Mouse (Mus musculus) CH12.LX (cell line): ENCODE measurements around the gene Gm20388. TPM values are rescaled to one million over a fixed set of nuclear protein-coding genes. Genes with fewer than 3 reads are reported as not detected.

Experiments
- DNase-seq: peaks from one replicate; pipeline ENCODE4 v3.0.0-alpha.2; 2013; ENCODE audit errors: extremely low read depth
- H3K27ac ChIP-seq: 2 replicates; pipeline ENCODE4 v1.5.1; 2012; ENCODE audit warnings: low read depth, mild to moderate bottlenecking, control low read depth, moderate library complexity; ENCODE audit not compliant: insufficient read depth
- H3K27me3 ChIP-seq: replicated peaks from 2 replicates; pipeline ENCODE3; 2012; ENCODE audit warnings: inconsistent platforms
- H3K36me3 ChIP-seq, 2 experiments: replicated peaks in 1 of 2; 2 replicates each; pipeline versions ENCODE3 to v1.6.1; 2012; ENCODE audit warnings: inconsistent platforms in 1 of 2, low read length in 1 of 2, mild to moderate bottlenecking in 1 of 2, mixed read lengths in 1 of 2, moderate library complexity in 1 of 2; ENCODE audit not compliant: control insufficient read depth in 1 of 2, insufficient read depth in 1 of 2
- H3K4me1 ChIP-seq, 2 experiments: 2 replicates each; pipeline ENCODE4 v1.6.1; 2012; ENCODE audit warnings: inconsistent platforms in 1 of 2, moderate library complexity in 1 of 2; ENCODE audit not compliant: insufficient read depth in 2 of 2, control insufficient read depth in 1 of 2
- H3K4me2 ChIP-seq: 2 replicates; pipeline ENCODE4 v1.6.1; 2012; ENCODE audit warnings: low read depth, mild to moderate bottlenecking, control low read depth; ENCODE audit not compliant: poor library complexity, insufficient read depth, severe bottlenecking
- H3K4me3 ChIP-seq, 3 experiments: fragments of 150-350 bp in 1 of 3; sonication (generic) in 1 of 3; replicated peaks in 1 of 3; 2 replicates each; pipeline versions ENCODE3 to v1.5.1; 2011 to 2012; ENCODE audit warnings: low read depth in 2 of 3, low read length in 2 of 3, mild to moderate bottlenecking in 2 of 3, moderate library complexity in 2 of 3, control low read depth in 1 of 3, improper control_type of control experiment in 1 of 3, inconsistent platforms in 1 of 3, mixed read lengths in 1 of 3; ENCODE audit not compliant: poor library complexity in 1 of 3
- H3K79me2 ChIP-seq: replicated peaks from 2 replicates; pipeline ENCODE4 v1.6.1; 2012; ENCODE audit warnings: mild to moderate bottlenecking, moderate library complexity; ENCODE audit not compliant: control insufficient read depth, poor library complexity, insufficient read depth, severe bottlenecking; ENCODE audit errors: extremely low read depth
- H3K9ac ChIP-seq: 2 replicates; pipeline ENCODE4 v1.6.1; 2012; ENCODE audit warnings: low read depth, mild to moderate bottlenecking, control low read depth, moderate library complexity; ENCODE audit not compliant: insufficient read depth
- H3K9me3 ChIP-seq: replicated peaks from 2 replicates; pipeline ENCODE3; 2012; ENCODE audit warnings: low read length, inconsistent platforms, mixed read lengths
- BHLHE40 ChIP-seq: IDR thresholded peaks from 2 replicates; pipeline ENCODE4 v1.6.1; 2011; ENCODE audit warnings: mild to moderate bottlenecking, low read depth, low read length, improper control_type of control experiment
- CHD1 ChIP-seq: IDR thresholded peaks from 2 replicates; pipeline ENCODE4 v1.6.1; 2012; ENCODE audit warnings: low read depth, low read length, improper control_type of control experiment, inconsistent platforms
- CHD2 ChIP-seq: IDR thresholded peaks from 2 replicates; pipeline ENCODE4 v1.6.1; 2011; ENCODE audit warnings: low read length, improper control_type of control experiment
- CTCF ChIP-seq, 2 experiments: IDR thresholded peaks in 1 of 2; conservative IDR thresholded peaks in 1 of 2; 2 replicates each; pipeline ENCODE4 v1.5.1; 2011 to 2012; ENCODE audit warnings: low read depth in 2 of 2, low read length in 2 of 2, improper control_type of control experiment in 1 of 2, inconsistent platforms in 1 of 2, mild to moderate bottlenecking in 1 of 2, moderate library complexity in 1 of 2
- E2F4 ChIP-seq: IDR thresholded peaks from 2 replicates; pipeline ENCODE4 v1.6.1; 2011; ENCODE audit warnings: low read depth, low read length, improper control_type of control experiment; ENCODE audit not compliant: insufficient replicate concordance
- ELF1 ChIP-seq: IDR thresholded peaks from 2 replicates; pipeline ENCODE4 v1.6.1; 2014; ENCODE audit warnings: low read depth, mild to moderate bottlenecking, inconsistent platforms, low read length, improper control_type of control experiment
- EP300 ChIP-seq: IDR thresholded peaks from 2 replicates; pipeline ENCODE4 v1.6.1; 2011; ENCODE audit warnings: low read length, improper control_type of control experiment
- ETS1 ChIP-seq: conservative IDR thresholded peaks from 2 replicates; pipeline ENCODE4 v1.6.1; 2012; ENCODE audit warnings: low read depth, mild to moderate bottlenecking, inconsistent platforms, low read length, improper control_type of control experiment, moderate library complexity
- IRF4 ChIP-seq: IDR thresholded peaks from 2 replicates; pipeline ENCODE4 v1.6.1; 2014; ENCODE audit warnings: low read depth, mild to moderate bottlenecking, inconsistent platforms, low read length, improper control_type of control experiment
- JUN ChIP-seq: IDR thresholded peaks from 2 replicates; pipeline ENCODE4 v1.6.1; 2011; ENCODE audit warnings: low read depth, mild to moderate bottlenecking, low read length, improper control_type of control experiment, moderate library complexity; ENCODE audit not compliant: insufficient read depth
- JUND ChIP-seq: conservative IDR thresholded peaks from 2 replicates; pipeline ENCODE4 v1.6.1; 2011; ENCODE audit warnings: low read depth, low read length, improper control_type of control experiment
- KAT2A ChIP-seq: IDR thresholded peaks from 2 replicates; pipeline ENCODE4 v1.6.1; 2012; ENCODE audit warnings: low read length, improper control_type of control experiment, inconsistent platforms; ENCODE audit not compliant: insufficient replicate concordance
- MAFK ChIP-seq: IDR thresholded peaks from 2 replicates; pipeline ENCODE4 v1.6.1; 2011; ENCODE audit warnings: low read length, improper control_type of control experiment; ENCODE audit not compliant: insufficient replicate concordance
- MAX ChIP-seq: IDR thresholded peaks from 2 replicates; pipeline ENCODE4 v1.6.1; 2011; ENCODE audit warnings: low read length, improper control_type of control experiment
- MAZ ChIP-seq: IDR thresholded peaks from 2 replicates; pipeline ENCODE4 v1.6.1; 2012; ENCODE audit warnings: low read depth, mild to moderate bottlenecking, inconsistent platforms, low read length, improper control_type of control experiment, moderate library complexity
- MEF2A ChIP-seq: IDR thresholded peaks from 2 replicates; pipeline ENCODE4 v1.6.1; 2014; ENCODE audit warnings: low read depth, mild to moderate bottlenecking, inconsistent platforms, low read length, improper control_type of control experiment, borderline replicate concordance
- MXI1 ChIP-seq: IDR thresholded peaks from 2 replicates; pipeline ENCODE4 v1.6.1; 2011; ENCODE audit warnings: mild to moderate bottlenecking, low read depth, low read length, improper control_type of control experiment
- MYC ChIP-seq: IDR thresholded peaks from 2 replicates; pipeline ENCODE4 v1.6.1; 2011; ENCODE audit warnings: low read depth, mild to moderate bottlenecking, improper control_type of control experiment, low read length
- NELFE ChIP-seq: IDR thresholded peaks from 2 replicates; pipeline ENCODE4 v1.6.1; 2011; ENCODE audit warnings: low read depth, low read length, improper control_type of control experiment
- PAX5 ChIP-seq: IDR thresholded peaks from 2 replicates; pipeline ENCODE4 v1.6.1; 2012; ENCODE audit warnings: low read length, inconsistent platforms, mixed read lengths
- POLR2A ChIP-seq: IDR thresholded peaks from 2 replicates; pipeline ENCODE4 v1.6.1; 2011; ENCODE audit warnings: low read depth, mild to moderate bottlenecking, improper control_type of control experiment, low read length
- POLR2AphosphoS2 ChIP-seq: IDR thresholded peaks from 2 replicates; pipeline ENCODE4 v1.6.1; 2011; ENCODE audit warnings: low read depth, low read length, improper control_type of control experiment
- RAD21 ChIP-seq: IDR thresholded peaks from 2 replicates; pipeline ENCODE4 v1.6.1; 2011; ENCODE audit warnings: low read depth, mild to moderate bottlenecking, low read length, improper control_type of control experiment, moderate library complexity
- RCOR1 ChIP-seq: conservative IDR thresholded peaks from 2 replicates; pipeline ENCODE4 v1.6.1; 2012; ENCODE audit warnings: low read depth, mild to moderate bottlenecking, inconsistent platforms, low read length, improper control_type of control experiment
- SIN3A ChIP-seq: IDR thresholded peaks from 2 replicates; pipeline ENCODE4 v1.6.1; 2012; ENCODE audit warnings: low read length, improper control_type of control experiment, inconsistent platforms
- SMC3 ChIP-seq: IDR thresholded peaks from 2 replicates; pipeline ENCODE4 v1.6.1; 2011; ENCODE audit warnings: low read depth, low read length, improper control_type of control experiment
- TBP ChIP-seq: conservative IDR thresholded peaks from 2 replicates; pipeline ENCODE4 v1.6.1; 2011; ENCODE audit warnings: low read depth, low read length, improper control_type of control experiment
- UBTF ChIP-seq: IDR thresholded peaks from 2 replicates; pipeline ENCODE4 v1.6.1; 2012; ENCODE audit warnings: low read depth, mild to moderate bottlenecking, inconsistent platforms, low read length, improper control_type of control experiment, moderate library complexity
- USF1 ChIP-seq: IDR thresholded peaks from 2 replicates; pipeline ENCODE4 v1.6.1; 2014; ENCODE audit warnings: low read depth, mild to moderate bottlenecking, inconsistent platforms, low read length, improper control_type of control experiment
- USF2 ChIP-seq: conservative IDR thresholded peaks from 2 replicates; pipeline ENCODE4 v1.6.1; 2011; ENCODE audit warnings: low read depth, low read length, improper control_type of control experiment
- ZC3H11A ChIP-seq: IDR thresholded peaks from 2 replicates; pipeline ENCODE4 v1.6.1; 2012; ENCODE audit warnings: low read depth, mild to moderate bottlenecking, inconsistent platforms, low read length, improper control_type of control experiment
- ZMIZ1 ChIP-seq: IDR thresholded peaks from 2 replicates; pipeline ENCODE4 v1.6.1; 2012; ENCODE audit warnings: low read depth, mild to moderate bottlenecking, inconsistent platforms, low read length, improper control_type of control experiment
- ZNF384 ChIP-seq: IDR thresholded peaks from 2 replicates; pipeline ENCODE4 v1.6.1; 2012; ENCODE audit warnings: low read depth, low read length, improper control_type of control experiment, inconsistent platforms
- dilution Hi-C: fragments of 300-500 bp; cut with MboI; formaldehyde crosslinking; loops from 2 replicates; pipeline ENCODE4 v1.14.3; 2020; ENCODE audit warnings: low sequenced_read_pairs; ENCODE audit not compliant: extremely low pct_unique_long_range_greater_than_20kb, extremely low pct_ligation_motif_present
- in situ Hi-C: fragments of 300-500 bp; cut with MboI; formaldehyde crosslinking; loops from 3 replicates; pipeline ENCODE4 v1.14.3; 2019; ENCODE audit warnings: low sequenced_read_pairs, low pct_ligation_motif_present, low pct_unique_long_range_greater_than_20kb, mixed read lengths
- polyA plus RNA-seq: library from polyadenylated mRNA; unstranded; fragments of >175 nt; gene quantifications from 2 replicates; pipeline ENCODE4 v1.2.1, GENCODE M21; 2012; ENCODE audit warnings: low read depth; ENCODE audit not compliant: insufficient read length
- total RNA-seq, 2 experiments: library from RNA; depleted of rRNA; stranded (reverse); fragments of 300-350 nt in 1 of 2; fragments of >200 nt in 1 of 2; gene quantifications; 2 replicates each; pipeline ENCODE4 v1.2.3; 2012 to 2014

The Gm20388 gene
- total and polyA plus RNA-seq, 3 experiments = 14.8 to 26.3 (median 22.2) TPM

GRCm38 (mm10) chr8:121357451-121357850 is 1446.8 kb downstream of the Gm20388 start:
- Histone ChIP-seq H3K4me3 (no peak overlapping the region), H3K4me1 (peaks cover 31 to 37% of the 10 kb centered on the region in 2 experiments), H3K4me2 (0 out of 2 replicates have a peak overlapping the region, but pooled peaks have one; percentile 12), H3K9me3 (peaks cover 3% of the 10 kb centered on the region), H3K79me2 (no peaks in the 10 kb centered on the region), H3K27me3 (peaks cover 26% of the 10 kb centered on the region), H3K36me3 (no peaks in the 10 kb centered on the region), H3K9ac (no peak overlapping the region), H3K27ac (peak overlapping the region; percentile 33; the same call in 1 of the 2 replicates)
- in situ Hi-C loops = no loop called here
- TF ChIP-seq MXI1 (peak; percentile 10; the same call in 1 of the 2 replicates), ETS1 (peak; percentile 38; the same call in 1 of the 2 replicates), CHD1 (no peak), TBP (no peak), IRF4 (peak; percentile 17; the same call in 1 of the 2 replicates), JUN (no peak), ZNF384 (peak; percentile 91), JUND (no peak)
- DNase-seq = peak; percentile 22
- dilution Hi-C loops = no loop called here

DNA sequence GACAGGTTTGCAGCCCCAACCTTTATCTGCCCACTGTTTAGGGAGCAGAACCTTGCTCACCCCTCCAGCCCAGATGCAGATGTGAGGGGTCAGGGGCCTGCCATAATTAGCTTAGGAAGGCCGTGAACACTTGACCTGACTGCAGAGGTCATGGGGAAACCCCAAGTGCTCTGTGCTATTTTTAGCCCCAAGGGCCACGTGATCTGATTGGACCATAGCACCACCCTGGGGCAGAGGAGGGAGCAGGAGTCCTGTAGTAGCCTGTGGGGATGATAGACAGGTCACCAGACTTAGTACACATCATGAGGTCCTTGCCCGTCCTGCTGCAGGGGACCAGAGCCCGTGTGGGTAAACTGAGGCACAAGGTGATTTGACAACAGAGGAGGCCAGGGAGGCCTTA is 1448.0 kb downstream of the Gm20388 start:
- Histone ChIP-seq H3K9ac (no peak overlapping the region), H3K27ac (no peak overlapping the region), H3K79me2 (no peaks in the 10 kb centered on the region), H3K27me3 (peaks cover 17% of the 10 kb centered on the region), H3K36me3 (no peaks in the 10 kb centered on the region), H3K4me3 (peak overlapping the region in 1 of 3 experiments; percentile 26), H3K9me3 (peaks cover 10% of the 10 kb centered on the region), H3K4me1 (peaks cover 31 to 37% of the 10 kb centered on the region in 2 experiments), H3K4me2 (no peak overlapping the region)
- in situ Hi-C loops = no loop called here
- DNase-seq = peak; percentile 47
- dilution Hi-C loops = no loop called here
- TF ChIP-seq PAX5 = no peak
- TF ChIP-seq E2F4 = no peak
- peak; percentile 73 for TF ChIP-seq BHLHE40
- no peak for TF ChIP-seq RAD21
- peak; percentile 88 for TF ChIP-seq USF1
- TF ChIP-seq JUND = no peak
- TF ChIP-seq ETS1 = peak; percentile 57; the same call in 1 of the 2 replicates
- no peak for TF ChIP-seq SMC3
- TF ChIP-seq RCOR1 = no peak
- no peak for TF ChIP-seq TBP
- TF ChIP-seq MAX = peak; percentile 84
- TF ChIP-seq CTCF (conservative IDR thresholded peaks at IDR 0.05 in 1 of 2, IDR thresholded peaks at IDR 0.05 in 1 of 2; ENCODE audit: low read depth in 2 of 2, low read length in 2 of 2) = peak in 1 of 2 experiments; percentile 15; a peak in 1 of 4 replicates
- no peak for TF ChIP-seq SIN3A
- peak; percentile 99 for TF ChIP-seq MEF2A
- no peak for TF ChIP-seq CHD1
- TF ChIP-seq ZMIZ1 = no peak
- TF ChIP-seq USF2 = peak; percentile 71
- peak; percentile 18; the same call in 1 of the 2 replicates for TF ChIP-seq EP300
- no peak for TF ChIP-seq UBTF
- no peak for TF ChIP-seq CHD2
- TF ChIP-seq NELFE = no peak
- no peak for TF ChIP-seq MAFK
- TF ChIP-seq POLR2A = no peak
- TF ChIP-seq MAZ = no peak
- TF ChIP-seq ELF1 = no peak
- peak; percentile 42; the same call in 1 of the 2 replicates for TF ChIP-seq IRF4
- TF ChIP-seq ZC3H11A = no peak
- no peak for TF ChIP-seq ZNF384
- no peak for TF ChIP-seq KAT2A
- TF ChIP-seq POLR2AphosphoS2 = no peak
- no peak for TF ChIP-seq MYC
- TF ChIP-seq MXI1 = no peak
